Mouse (Mus musculus) layer of hippocampus, postnatal 14 days (tissue): ENCODE data around the gene Parvg. TPM values are rescaled to one million over a fixed set of nuclear protein-coding genes. Genes with fewer than 3 reads are reported as not detected.
"Not testable (repeated sequence)": the region's sequence is repeated elsewhere in the genome, so short reads cannot be mapped to it uniquely, and the experiment has no call there.

Source experiments
- DNase-seq, 2 experiments: peaks; one replicate each; pipeline ENCODE4 v3.0.0; 2021 to 2022; ENCODE audit warnings: low spot score in 2 of 2, mixed read lengths in 1 of 2
- long read RNA-seq, 2 experiments: library from polyadenylated mRNA; stranded (forward); transcript quantifications; one replicate each; pipeline ENCODE4 v2.0.0; 2021
- total RNA-seq, 2 experiments: library from RNA; stranded (reverse); gene quantifications; 2 replicates each; pipeline ENCODE4 v1.2.3; 2021

The Parvg gene
- 1 to 10 TPM; 7.6 to 8.6 TPM for total RNA-seq
- long read RNA-seq, experiment 1, partial matches to known transcripts, result 0 of 6 reads
- long read RNA-seq, experiment 1, other reads (novel, unspliced or antisense), result 3 of 6 reads
- long read RNA-seq, experiment 2, partial matches to known transcripts, result 1 of 7 reads
- long read RNA-seq, experiment 2, other reads (novel, unspliced or antisense), result 4 of 7 reads

DNA sequence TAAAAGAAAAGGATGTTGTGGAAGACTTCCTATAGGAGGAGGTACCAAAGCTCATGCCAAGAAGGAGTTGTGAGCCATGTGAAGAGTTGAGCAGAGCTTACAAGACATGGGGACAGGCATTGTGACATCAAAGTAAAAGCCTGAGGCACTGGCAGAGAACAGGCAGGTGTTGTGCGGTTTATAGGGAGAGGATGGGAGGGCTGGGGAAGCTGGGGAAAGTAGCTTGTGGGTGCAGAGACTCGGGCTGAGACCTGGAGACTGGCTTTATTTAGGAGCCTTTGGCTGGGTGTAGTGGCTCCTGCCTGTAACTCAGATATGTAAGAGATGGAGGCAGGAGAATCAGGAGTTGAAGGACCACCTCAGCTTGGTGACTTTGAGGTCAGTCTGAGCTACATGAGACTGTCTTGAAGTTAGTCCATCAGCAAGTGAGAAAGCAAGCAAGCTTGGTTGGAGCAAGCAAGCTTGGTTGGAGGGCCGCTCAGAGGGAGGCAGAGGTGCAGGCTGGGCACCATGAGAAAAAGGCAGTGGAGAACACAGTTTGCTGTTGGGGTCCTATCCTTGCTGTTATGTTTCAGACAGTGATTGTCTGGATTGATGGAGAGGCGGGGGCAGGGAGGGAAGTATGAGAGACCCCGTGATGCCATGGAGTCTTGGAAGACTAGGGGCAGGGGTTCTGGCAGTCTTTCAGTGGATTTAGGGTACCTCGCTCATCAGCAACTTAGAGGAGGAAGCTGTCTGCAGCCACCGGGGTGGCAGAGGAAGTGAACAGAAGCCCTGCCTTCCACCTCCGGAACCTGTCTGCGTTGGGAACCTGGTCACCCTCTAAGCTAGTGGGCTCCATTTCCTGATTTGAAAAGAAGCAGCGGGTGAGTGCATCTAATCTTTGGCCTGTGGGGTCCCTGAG is at the start of gene Parvg:
Gene Parvg, plus strand, starts transcription at position 61 of the 904 bp plus-strand sequence.
- DNase-seq, result no peak

DNA sequence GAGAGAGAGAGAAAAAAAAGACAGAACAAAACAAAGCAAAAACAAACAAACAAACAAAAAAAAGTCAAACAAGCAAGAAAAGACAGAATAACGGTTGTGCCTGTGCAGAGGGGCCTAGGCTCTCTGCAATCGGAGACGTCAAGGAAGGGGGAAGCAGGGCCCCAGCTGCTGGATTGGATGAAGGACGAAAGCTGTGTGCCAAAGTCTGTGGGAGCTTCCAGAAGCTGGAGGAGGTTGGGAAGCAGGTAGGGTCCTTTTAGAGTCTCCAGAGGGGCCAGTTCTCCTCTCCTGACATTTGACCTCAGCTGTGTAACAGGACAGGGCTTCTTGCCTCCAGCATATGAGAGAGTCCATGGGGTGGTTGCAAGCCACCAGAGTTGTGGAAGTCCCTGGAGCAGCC is 47.8 kb upstream of the Parvg start:
- no peak for DNase-seq

DNA sequence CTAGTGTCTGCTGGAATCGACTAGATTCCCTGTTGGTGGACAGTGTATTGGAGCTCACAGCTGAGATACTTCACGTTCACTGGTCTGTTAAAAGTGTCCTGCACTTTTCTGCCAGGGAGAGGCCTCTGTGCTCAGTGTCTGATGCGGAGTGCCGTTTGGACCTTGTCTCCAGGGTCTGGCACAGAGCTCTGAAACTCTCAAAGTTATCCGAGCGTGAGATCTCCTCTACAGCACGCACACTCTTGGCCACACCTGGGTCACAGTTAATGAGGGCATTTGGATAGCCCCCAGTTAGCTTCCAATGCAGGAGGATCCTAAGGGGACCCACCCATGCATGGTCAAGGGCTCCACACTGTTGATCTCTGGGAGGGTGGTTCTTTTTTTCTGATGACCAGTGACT is 45.7 kb upstream of the Parvg start:
- DNase-seq, result no peak

DNA sequence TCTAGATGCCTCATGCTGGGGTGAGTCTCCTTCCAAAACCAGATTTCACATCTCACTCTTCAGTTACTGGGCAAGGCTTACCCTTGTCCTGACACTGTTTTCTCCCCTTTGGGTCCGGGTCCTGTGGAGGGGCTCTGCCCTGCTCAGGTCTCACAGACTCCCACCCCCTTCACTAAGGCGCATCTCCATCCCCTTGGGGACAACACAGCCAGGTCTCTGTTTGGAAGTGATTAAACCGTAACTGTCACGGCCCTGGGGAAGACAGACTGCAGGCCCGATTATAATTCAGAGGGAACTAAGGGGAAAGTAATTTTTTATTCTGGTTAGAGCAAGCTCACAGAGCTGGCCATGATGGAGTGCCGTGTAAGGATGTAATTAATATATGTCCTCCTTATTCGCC is 45.2 kb upstream of the Parvg start:
- no peak for DNase-seq

DNA sequence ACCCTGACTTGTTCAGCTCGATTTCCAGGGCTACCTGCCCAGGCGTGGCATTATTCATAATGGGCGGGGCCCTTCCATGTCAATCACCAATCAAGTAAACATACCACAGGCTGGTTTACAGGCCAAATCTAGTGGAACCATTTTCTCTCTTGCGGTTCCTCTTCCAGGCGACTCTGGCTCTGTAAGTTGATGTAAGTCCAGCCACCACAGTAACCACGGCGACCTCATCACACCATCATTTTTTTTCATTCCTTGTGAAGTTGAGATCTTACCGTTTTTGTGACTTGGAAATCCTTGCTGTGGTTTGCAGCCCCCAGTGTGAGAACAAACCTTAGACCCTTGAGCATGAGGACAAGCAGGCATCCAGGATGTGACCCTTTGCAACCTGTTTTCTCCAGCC is 43.5 kb upstream of the Parvg start:
- DNase-seq, result no peak

DNA sequence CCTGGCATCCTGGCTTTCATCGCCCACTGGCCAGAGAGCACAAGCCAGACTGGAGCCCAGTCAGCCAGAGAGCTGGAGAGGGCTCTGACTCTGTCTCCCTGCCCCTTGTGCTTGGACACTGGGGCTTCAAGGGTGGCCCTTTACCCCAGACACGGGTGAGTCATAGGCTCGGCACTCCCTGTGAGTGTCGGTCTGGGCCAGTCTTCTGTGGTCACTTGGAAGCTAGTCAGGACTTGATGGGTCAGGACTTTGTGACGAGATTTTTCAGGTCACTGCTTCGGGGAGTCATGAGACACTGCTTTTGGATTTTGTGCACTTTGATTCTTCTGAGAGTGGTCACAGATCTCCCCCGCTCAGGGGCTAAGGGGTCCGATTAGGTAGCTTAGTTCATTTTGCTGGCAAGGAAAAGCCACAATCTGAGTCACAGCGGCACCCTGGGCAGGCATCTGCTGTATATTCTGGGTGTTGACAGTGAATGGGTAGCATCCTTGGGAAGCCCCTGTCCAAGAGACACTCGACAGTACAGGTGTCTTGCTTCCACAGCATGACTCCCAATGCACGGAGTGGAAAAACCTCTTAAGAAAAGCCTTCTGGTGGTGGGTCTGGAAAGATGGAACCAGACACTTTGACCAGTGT is 43.0 kb upstream of the Parvg start:
- no peak for DNase-seq

DNA sequence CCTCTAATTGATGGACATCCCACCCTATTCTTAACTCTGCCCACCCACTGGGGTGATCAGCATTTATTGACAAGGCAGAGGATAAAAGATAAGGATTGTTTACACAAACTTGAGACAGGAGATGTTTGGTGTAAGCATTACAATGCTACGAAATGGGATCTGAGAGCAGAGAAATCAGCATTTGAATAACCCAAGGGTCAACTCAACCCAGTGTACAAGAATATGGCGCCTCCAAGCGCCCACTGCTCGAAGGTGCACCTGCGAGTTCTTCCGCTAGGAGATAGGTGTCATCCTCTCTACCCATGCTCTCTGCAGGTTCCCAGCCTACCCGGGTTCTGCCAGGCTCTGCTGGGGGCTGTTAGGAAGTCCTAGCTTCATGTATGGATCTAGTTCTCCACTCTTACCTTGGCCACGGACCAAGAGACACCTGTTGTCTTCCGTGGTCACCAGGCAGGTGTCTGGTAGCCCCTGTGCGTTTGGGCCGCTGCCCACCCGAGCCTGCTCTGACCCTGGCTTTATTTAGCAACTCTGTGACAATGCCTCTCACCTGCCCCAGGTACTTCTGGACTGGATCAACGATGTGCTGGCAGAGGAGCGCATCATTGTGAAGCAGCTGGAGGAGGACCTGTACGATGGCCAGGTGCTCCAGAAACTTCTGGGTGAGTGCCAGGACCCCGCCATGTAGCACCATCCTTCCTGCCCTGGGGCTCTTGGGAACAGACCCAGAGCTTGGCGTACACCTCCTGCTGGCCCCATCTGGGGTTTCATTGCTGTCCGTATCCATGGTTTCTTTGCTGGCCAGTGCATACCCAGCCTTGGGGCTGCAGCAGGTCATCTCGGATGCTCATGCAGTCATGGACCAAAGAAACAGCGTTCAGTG is 41.4 kb upstream of the Parvg start:
- DNase-seq, result no peak

DNA sequence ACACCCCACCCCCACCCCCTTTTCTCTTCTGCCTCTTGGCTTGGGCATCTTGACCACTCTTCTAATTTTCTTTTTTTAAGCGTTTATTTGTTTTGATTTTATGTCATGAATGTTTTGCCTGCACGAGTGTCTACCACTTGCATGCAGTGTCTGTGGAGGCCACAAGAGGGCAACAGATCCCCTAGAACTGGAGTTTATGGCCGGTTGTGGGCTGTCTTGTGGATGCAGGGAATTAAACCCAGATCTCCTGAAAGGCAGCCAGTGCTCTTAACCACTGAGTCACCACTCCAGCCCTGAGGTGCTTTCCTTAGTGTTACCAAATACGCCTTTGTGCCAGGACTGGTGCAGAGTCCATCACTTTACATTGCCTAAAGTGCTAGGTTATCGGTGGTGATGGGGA is 39.8 kb upstream of the Parvg start:
- no peak for DNase-seq

DNA sequence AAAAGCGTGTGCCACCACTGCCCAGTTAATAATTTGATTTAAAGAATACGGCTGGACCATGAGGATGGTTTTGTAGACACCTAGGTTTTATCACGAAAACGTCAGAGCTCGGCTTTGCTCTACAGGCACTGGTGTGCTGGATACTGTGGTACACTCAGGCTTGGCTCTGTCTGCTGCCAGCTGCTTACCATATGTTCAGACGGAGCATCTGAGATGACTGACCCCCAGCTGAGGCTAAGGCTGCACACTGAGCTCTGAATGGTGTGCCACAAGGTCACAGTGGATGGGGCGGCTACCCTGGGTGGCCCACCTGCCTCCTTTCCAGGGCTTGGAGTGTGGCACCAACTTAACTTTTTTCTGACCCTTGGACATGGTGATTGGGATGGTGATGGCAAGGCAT is 38.4 kb upstream of the Parvg start:
- no peak for DNase-seq

DNA sequence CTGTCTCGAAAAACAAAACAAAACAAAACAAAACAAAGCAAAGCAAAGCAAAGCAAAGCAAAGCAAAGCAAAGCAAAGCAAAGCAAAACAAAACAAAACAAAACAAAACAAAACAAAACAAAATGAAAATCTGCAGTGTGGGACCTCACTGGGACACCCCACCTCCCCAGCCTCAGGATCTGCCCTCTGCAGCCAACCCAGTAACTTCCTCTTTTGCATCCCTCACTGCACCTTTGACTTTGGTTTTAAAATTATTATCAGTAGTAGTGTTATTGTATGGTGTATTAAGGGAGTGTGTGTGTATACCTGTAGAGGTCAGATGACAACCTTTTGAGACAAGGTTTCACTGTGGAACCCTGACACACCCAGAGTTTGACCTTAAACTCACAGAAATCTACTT is 34.9 kb upstream of the Parvg start:
- not testable (repeated sequence) for DNase-seq

DNA sequence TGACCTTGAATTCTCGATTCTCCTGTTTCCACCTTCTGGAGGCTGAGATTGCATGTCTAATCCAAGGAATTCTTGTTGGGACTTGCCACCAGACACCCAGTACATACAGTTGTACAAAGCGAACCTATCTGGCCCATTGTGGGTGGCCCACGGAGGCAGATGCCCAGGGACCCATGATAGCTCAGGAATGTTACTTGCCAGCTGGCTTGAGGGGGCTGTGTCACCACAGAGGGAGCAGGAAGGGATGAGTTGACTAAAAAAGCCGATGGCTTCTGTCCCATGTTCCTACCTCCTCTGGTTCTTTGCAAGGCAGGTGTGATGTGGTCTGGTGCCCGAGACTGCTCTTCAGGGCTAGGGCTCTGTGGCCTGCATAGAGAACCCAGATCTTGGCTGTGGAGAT is 32.7 kb upstream of the Parvg start:
- no peak for DNase-seq

DNA sequence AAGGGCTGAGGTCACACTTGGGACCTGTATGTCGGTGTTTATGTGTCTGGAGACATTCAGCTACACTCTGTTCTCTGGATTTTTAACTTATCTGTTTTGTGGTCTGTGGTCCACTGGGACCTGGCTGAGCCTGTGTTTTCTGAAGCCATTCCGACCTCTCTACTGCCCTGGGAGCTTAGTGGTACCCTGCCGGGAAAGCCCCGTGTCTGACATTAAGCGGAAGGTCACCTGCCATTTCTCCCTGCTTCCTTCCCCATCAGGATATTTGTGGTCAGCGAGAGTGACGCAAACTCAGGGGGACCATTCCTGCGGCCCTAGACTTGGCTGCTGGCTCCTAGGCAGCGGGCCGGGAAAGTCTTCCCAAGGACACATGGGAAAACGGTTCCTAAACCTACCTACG is 30.2 kb upstream of the Parvg start:
- DNase-seq, result no peak

DNA sequence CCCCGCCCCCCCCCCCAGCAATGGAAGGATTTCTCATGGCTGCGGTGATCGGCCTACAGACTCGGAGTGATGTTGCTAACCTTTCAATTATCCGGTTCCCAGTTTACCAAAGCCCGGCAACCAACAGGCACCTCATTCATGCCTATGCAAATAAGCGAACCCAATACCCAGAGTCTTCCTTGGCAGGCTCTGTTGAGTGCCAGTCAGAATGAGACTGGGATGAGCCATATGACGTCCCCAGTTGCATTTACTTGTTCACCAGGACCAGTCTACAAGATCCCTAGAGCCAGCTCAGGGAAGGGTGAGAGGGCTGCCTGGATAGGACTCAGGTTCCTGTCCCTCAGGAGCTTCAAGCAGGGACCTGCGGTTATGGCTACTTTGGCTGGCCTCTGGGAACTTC is 29.4 kb upstream of the Parvg start:
- DNase-seq, result no peak

DNA sequence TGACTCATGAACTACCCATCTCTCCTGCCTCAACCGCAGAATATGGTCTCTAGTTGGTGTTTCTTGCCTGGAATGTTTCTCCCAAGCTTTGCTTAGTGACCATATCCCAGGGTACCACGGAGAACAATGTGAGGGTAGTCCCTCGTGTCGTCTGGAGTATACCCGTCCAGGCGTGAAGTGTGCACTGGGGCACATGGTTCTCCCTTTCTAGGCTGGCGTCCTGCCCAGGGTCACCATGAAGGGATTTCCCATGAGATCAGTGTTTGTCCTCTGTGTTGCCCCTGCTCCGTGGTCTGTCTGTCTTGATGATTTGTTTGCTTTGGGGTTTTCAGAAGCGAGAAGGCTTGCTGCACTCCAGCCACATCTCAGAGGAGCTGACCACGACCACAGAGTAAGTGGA is 28.6 kb upstream of the Parvg start:
- no peak for DNase-seq

DNA sequence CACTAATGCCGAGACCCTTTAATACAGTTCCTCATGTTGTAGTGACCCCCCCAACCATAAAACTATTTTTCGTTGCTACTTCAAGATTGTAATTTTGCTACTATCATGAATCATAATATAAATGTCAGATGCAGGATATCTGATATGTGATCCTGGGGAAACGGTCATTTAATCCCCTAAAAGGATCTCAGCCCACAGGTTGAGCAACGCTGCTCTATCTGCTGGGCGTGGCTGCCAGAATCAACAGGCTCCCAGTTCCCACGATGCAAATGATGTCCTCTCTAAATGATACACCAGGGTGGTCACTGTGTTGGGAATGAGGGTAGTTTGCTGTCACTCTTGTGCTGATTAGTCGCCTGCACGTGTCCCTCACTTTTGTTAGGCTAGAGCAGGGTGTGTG is 26.4 kb upstream of the Parvg start:
- DNase-seq, result no peak

DNA sequence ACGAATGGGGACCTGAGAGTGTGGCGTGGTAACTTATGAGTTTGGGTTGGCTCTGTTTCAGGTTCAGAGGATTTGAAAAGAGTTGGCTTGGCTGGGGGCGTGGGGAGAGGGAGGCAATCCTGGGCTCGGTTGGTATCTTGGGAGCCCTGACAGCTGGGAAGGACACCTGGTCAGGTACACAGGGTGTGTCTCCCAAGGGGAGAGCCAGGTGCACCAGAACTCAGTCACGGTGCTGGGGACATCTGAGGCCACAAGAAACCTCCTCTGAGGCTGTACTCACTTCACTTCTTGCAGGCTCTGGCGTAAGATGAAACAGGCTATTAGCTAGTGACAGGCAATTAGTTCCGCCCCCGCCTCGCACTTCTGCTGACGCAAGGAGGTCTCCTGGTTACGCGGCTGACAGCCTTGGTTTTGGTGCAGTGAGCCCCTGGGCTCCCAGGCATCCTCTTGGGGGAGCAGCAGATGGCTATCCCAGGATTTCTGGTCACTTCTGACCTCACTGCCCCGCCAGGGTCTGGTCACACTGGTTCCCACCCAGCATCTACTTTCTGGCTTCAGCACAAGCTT is 24.9 kb upstream of the Parvg start:
- DNase-seq, result peak in 1 of 2 experiments; percentile 47

DNA sequence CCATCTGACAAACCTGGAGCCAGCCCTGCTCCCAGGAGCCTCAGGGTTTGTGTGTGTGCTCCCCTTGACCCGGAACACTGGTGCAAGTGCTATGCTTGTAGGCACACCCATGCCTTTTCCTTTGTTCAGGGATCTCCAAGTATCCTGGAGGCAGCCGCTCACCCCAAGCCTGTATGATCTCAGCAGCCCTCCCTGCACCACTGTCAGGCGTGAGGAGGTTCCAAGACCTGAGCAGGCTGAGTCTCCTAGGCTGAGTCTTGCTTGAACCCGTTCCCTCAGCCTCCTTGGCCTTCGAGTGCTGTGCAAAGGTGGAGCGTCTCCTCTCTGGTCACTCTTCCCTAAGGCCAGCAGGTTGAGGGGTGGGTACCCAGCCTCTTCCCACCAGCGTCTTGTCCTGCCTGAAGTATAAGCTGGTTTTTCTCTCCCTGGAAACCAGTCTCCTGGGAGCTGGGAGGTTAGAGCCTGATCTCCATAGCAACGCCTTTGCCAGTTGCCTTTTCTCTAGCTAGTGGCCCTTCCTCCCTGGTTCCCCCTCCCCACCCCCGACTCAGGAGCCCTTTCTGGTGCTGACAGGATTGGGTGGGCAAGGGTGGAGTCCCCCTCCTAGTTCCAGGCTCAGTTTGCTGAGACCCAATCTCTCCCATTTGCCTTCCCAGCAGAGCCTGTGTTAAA is 24.0 kb upstream of the Parvg start:
- no peak for DNase-seq

DNA sequence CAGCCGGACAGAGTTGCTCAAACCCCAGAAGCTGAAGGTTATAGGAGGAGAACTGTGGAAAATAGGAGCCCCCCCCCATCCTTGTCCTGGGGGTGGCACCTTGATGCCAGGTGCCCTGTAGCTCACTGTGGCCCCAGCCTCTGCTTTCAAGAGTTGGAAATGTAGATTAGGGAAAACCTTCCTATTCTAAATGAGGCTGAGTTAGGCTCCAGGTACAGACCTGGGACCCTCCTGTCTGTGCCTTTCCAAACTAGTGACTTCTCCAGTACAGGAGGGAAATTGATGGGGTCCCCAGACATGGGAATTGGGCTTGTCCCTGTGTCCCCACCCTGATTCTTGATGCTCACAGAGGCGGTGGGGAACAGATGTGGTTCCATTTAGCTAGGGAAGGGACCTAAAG is 23.2 kb upstream of the Parvg start:
- no peak for DNase-seq

DNA sequence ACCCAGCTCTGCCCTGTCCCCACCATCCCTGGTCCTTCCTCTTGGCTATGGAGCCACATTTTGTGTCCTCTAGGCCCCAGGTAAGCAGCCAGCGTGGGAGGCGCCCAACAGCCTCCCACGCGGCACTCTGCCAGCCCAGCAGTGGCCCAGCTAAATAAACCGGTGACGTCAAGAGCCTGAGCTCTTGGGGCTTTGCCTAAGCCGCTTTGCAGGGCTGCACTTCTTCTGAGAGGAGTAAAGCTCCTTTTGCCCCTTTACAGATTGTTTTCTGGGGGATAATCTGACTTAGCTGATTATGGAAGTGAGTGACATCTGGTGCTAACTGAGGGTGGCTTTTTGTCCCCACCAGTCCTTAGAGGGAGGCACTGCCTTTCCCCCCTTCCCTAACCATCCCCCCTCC is 22.8 kb upstream of the Parvg start:
- no peak for DNase-seq

DNA sequence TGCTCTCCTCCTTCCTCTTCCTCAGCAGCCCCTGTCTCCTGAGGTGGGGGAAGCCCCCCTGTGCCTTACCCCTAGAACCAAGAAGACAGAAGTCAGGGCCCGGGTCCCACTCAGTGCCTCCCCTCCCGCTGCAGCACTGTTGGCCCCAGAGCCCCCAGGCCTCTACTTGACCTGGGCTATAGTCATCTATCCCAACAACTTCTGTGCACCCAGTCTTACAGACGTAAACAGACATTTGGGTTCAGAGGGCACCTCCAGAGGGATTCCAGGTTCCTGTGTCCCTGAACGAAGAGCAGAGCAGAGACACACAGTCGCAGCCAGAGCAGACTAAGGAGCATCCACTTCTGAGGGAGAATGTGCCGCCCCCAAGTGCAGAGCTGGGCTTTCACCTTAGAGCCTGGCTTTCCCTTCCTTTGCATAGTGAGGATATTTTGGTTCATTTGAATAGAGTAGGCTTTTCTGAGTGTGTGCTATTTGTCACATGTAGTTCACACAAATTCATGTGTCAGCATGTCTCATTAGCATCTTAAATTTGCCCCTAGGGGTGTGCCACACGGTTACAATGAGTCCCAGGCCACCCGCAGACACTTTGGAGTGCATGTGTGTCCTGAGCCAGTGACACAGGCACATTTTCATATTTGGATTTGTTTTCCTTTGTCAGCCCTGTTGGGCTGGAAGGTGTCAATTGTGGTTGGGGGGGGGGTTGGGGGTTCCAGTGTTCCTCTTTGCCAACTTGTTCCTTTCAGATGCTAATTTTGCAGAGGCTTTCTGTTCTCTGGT is 22.0 kb upstream of the Parvg start:
- no peak for DNase-seq
